Mouse (Mus musculus) neural tube, embryonic 15.5 days (tissue): Measurements from ENCODE around the gene Nfatc2ip. TPM values are rescaled to one million over a fixed set of nuclear protein-coding genes. Genes with fewer than 3 reads are reported as not detected.

Experiments
- microRNA-seq: library from miRNA; unstranded; fragments of <30 nt; microRNA quantifications from one replicate; pipeline ENCODE4, GENCODE M21; 2017
- polyA plus RNA-seq: library from polyadenylated mRNA; unstranded; fragments of >200 nt; fragmentation: Nextera tagmentation; extraction: Ambion mirVana; gene quantifications from 2 replicates; pipeline ENCODE4 v1.2.1, GENCODE M21; 2015

Nfatc2ip gene
- polyA plus RNA-seq, 1 experiment from 2014 or later: 2.8 TPM

Small RNAs within 50 kb of the gene (microRNA-seq; reads per million reads assigned to microRNA genes)
- gene Mir7058: not detected

Other genes with a start within 250 kb of the Nfatc2ip start
- 51.2 and 54.3 TPM in 2 replicates for gene Xpo6, start 196.2 kb downstream of the Nfatc2ip start, polyA plus RNA-seq
- 143 and 182 TPM in 2 replicates for gene Sbk1, start 124.1 kb downstream of the Nfatc2ip start, polyA plus RNA-seq
- 0.56 and 31.7 TPM in 2 replicates for gene Lat, start 27.2 kb downstream of the Nfatc2ip start, polyA plus RNA-seq
- 82.4 and 92.7 TPM in 2 replicates for gene Spns1, start 19.3 kb downstream of the Nfatc2ip start, polyA plus RNA-seq
- gene Cd19, start 18.2 kb upstream of the Nfatc2ip start, polyA plus RNA-seq: 0.22 and 0.26 TPM in 2 replicates
- gene Rabep2, start 32.0 kb upstream of the Nfatc2ip start, polyA plus RNA-seq: 22.2 and 22.9 TPM in 2 replicates
- 6.5 and 12.7 TPM in 2 replicates for gene Atp2a1, start 66.4 kb upstream of the Nfatc2ip start, polyA plus RNA-seq
- gene Sh2b1, start 78.7 kb upstream of the Nfatc2ip start, polyA plus RNA-seq: 69.4 and 69.6 TPM in 2 replicates
- 139 and 147 TPM in 2 replicates for gene Tufm, start 90.6 kb upstream of the Nfatc2ip start, polyA plus RNA-seq
- gene Atxn2l, start 106.7 kb upstream of the Nfatc2ip start, polyA plus RNA-seq: 66.0 and 69.5 TPM in 2 replicates
- 178 and 194 TPM in 2 replicates for gene Eif3c, start 169.7 kb upstream of the Nfatc2ip start, polyA plus RNA-seq
- gene Apobr, start 188.2 kb upstream of the Nfatc2ip start, polyA plus RNA-seq: 0.22 and 1.3 TPM in 2 replicates
- gene Cln3, start 189.1 kb upstream of the Nfatc2ip start, polyA plus RNA-seq: 32.6 and 32.7 TPM in 2 replicates
- gene Il27, start 198.2 kb upstream of the Nfatc2ip start, polyA plus RNA-seq: not detected in 2 replicates
- 12.4 and 13.9 TPM in 2 replicates for gene Nupr1, start 234.1 kb upstream of the Nfatc2ip start, polyA plus RNA-seq